Mouse (Mus musculus): Measurements from ENCODE around the gene Tas1r2. TPM values are rescaled to one million over a fixed set of nuclear protein-coding genes. Genes with fewer than 3 reads are reported as not detected.
A peak's percentile ranks its signal among the peaks of the same experiment; 100 is the strongest.

Tas1r2 gene
- total and polyA plus RNA-seq, 2 experiments = 0.05 TPM; not detected in 1

DNA sequence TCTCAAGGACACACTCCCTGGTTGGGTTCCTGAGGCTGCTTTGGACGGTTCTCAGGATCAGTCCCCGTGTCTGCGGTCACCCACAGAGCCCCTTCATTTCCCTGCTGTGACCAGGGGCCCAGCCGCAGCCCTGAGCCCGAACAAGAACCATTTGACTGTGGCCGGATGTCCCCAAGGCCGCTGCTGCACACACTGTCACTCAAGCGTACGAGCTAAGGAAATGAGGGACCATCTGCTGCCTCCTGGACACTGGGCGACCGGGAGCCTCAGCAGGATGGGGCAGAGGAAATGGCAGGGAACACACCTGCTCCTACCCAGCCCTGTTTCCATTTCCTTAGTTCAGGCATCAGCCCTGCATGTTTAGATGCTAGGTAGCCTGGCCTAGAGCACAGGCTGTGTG, 2.4 kb upstream of the Tas1r2 start:
- Histone ChIP-seq H3K27ac (replicated peaks; ENCODE audit: insufficient read depth, low read depth, low read length) (no peak overlapping the region), H3K79me2 (ENCODE audit: control insufficient read depth, insufficient read depth, low read length) (no peaks in the 10 kb centered on the region), H3K9ac (ENCODE audit: low read depth, low read length) (no peak overlapping the region), H3K4me1 (ENCODE audit: control insufficient read depth, insufficient read depth, low read length) (no peaks in the 10 kb centered on the region), H3K27me3 (ENCODE audit: control insufficient read depth, insufficient read depth, low read length) (no peaks in the 10 kb centered on the region), H3K4me3 (ENCODE audit: insufficient read depth, low read depth, low read length) (no peak overlapping the region), H3K36me3 (ENCODE audit: control insufficient read depth, insufficient read depth, low read length) (peaks cover 22% of the 10 kb centered on the region; the same call in 1 of the 2 replicates)
- WGBS = 76% methylated on average over 11 of the region's 11 CpGs
- no peak for DNase-seq (ENCODE audit: extremely low read depth, low read depth, low spot score)
- TF ChIP-seq CTCF (IDR thresholded peaks at IDR 0.05; ENCODE audit: low read depth, low read length) (no peak), POLR2A (IDR thresholded peaks at IDR 0.05; ENCODE audit: extremely low read depth, insufficient read depth, low read length) (0 out of 2 replicates have a peak, but pooled peaks have one; percentile 13)

DNA sequence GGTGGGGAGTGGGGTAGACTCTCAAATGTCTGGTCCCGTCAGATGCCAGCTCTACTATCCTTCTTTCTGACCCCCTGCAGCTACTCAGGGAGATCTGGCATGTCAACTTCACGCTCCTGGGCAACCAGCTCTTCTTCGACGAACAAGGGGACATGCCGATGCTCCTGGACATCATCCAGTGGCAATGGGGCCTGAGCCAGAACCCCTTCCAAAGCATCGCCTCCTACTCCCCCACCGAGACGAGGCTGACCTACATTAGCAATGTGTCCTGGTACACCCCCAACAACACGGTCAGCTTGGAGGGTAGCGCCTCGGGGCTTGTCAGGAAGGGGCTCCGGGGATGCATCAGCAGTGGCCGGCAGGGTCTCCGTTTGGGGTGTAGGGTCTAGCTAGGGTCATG, 8.6 kb downstream of the Tas1r2 start:
- H3K27me3 ChIP-seq (ENCODE audit: control insufficient read depth, insufficient read depth, low read length) = no peaks in the 10 kb centered on the region
- TF ChIP-seq CTCF (IDR thresholded peaks at IDR 0.05; ENCODE audit: low read depth, low read length) (no peak), POLR2A (IDR thresholded peaks at IDR 0.05; ENCODE audit: extremely low read depth, insufficient read depth, low read length) (no peak)
- H3K27ac ChIP-seq (replicated peaks; ENCODE audit: insufficient read depth, low read depth, low read length) = no peak overlapping the region
- H3K4me1 ChIP-seq (ENCODE audit: control insufficient read depth, insufficient read depth, low read length) = no peaks in the 10 kb centered on the region
- no peak for DNase-seq (ENCODE audit: extremely low read depth, low read depth, low spot score)
- H3K4me3 ChIP-seq (ENCODE audit: insufficient read depth, low read depth, low read length) = no peak overlapping the region
- H3K79me2 ChIP-seq (ENCODE audit: control insufficient read depth, insufficient read depth, low read length) = no peaks in the 10 kb centered on the region
- H3K36me3 ChIP-seq (ENCODE audit: control insufficient read depth, insufficient read depth, low read length) = no peaks in the 10 kb centered on the region
- WGBS = 88% methylated on average over 14 of the region's 14 CpGs
- H3K9ac ChIP-seq (ENCODE audit: low read depth, low read length) = no peak overlapping the region

DNA sequence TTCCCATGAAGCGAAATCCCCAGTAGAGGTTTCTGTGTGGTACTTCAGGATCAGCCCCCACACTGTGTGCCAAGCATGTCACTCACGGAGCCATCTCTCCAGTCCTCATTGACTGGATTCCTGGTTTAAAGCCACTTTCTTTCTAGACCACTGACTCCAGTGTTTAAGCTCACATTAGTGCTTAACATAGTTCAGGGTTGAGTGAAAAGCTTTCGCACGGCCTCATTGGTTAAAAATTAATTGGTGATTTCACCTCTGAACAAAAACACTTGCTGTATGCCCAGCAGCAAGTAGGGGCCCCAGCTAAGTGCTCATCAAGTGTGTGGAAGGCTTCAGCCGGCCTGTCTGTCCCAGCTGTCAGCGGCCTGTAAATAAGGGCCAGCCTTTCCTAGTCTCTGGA, 14.3 kb downstream of the Tas1r2 start:
- WGBS = 55% methylated on average over 6 of the region's 6 CpGs
- no peaks in the 10 kb centered on the region for H3K27me3 ChIP-seq (ENCODE audit: control insufficient read depth, insufficient read depth, low read length)

DNA sequence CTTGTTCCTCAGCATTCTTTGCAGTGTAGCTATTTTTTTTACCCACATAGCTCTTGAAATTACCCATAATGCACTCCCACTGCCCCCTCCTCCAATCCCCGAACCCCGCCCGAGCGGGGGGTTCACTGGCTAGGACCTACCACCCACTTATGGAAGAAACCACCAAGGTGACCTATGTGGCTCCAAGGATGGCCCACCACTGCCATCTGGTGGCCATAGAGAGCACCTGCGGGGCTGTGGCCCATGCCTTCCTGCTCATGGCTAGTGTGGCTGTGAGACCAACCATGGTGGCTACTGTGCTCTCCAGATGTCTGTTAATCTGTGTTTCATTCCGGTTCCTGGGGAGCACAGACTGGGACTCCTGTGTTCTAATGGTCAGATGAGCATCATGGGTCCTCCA, 16.5 kb downstream of the Tas1r2 start:
- Histone ChIP-seq H3K4me1 (ENCODE audit: control insufficient read depth, insufficient read depth, low read length) (no peaks in the 10 kb centered on the region), H3K4me3 (ENCODE audit: insufficient read depth, low read depth, low read length) (no peak overlapping the region), H3K27me3 (ENCODE audit: control insufficient read depth, insufficient read depth, low read length) (no peaks in the 10 kb centered on the region), H3K79me2 (ENCODE audit: control insufficient read depth, insufficient read depth, low read length) (no peaks in the 10 kb centered on the region), H3K27ac (replicated peaks; ENCODE audit: insufficient read depth, low read depth, low read length) (no peak overlapping the region), H3K9ac (ENCODE audit: low read depth, low read length) (no peak overlapping the region), H3K36me3 (ENCODE audit: control insufficient read depth, insufficient read depth, low read length) (no peaks in the 10 kb centered on the region)
- WGBS = 5% methylated on average over 6 of the region's 6 CpGs
- TF ChIP-seq CTCF (IDR thresholded peaks at IDR 0.05; ENCODE audit: low read depth, low read length) = peak; percentile 99
- TF ChIP-seq POLR2A (IDR thresholded peaks at IDR 0.05; ENCODE audit: extremely low read depth, insufficient read depth, low read length) = no peak
- peak; percentile 37 for DNase-seq (ENCODE audit: extremely low read depth, low read depth, low spot score)

More for the DNA sequence above, 14.3 kb downstream of the Tas1r2 start:
- Histone ChIP-seq H3K4me3 (ENCODE audit: insufficient read depth, low read depth, low read length) (no peak overlapping the region), H3K27ac (replicated peaks; ENCODE audit: insufficient read depth, low read depth, low read length) (no peak overlapping the region), H3K79me2 (ENCODE audit: control insufficient read depth, insufficient read depth, low read length) (no peaks in the 10 kb centered on the region), H3K36me3 (ENCODE audit: control insufficient read depth, insufficient read depth, low read length) (no peaks in the 10 kb centered on the region), H3K4me1 (ENCODE audit: control insufficient read depth, insufficient read depth, low read length) (no peaks in the 10 kb centered on the region), H3K9ac (ENCODE audit: low read depth, low read length) (no peak overlapping the region)
- DNase-seq (ENCODE audit: extremely low read depth, low read depth, low spot score) = peak; percentile 51
- TF ChIP-seq CTCF (IDR thresholded peaks at IDR 0.05; ENCODE audit: low read depth, low read length) (no peak), POLR2A (IDR thresholded peaks at IDR 0.05; ENCODE audit: extremely low read depth, insufficient read depth, low read length) (no peak)

DNA sequence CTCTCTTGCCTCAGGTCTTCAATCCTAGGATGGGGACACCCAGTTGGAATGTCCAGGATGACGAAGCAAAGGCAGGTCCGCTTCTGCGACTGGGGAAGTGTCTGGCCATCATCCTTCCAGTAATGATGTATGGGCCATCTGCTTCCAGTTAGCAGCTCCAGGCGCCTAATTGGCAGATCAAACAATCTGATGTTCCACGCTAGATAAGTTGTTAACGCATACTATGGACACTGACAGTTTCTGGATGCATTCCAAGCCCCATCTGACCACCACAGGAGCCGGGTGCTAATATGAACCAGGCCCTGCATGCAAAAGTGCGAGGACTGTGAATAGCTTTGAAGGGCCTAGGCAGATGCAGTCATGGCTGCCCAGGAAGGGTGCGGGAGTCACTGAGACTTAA, 22.4 kb downstream of the Tas1r2 start:
- Histone ChIP-seq H3K27me3 (ENCODE audit: control insufficient read depth, insufficient read depth, low read length) (no peaks in the 10 kb centered on the region), H3K4me3 (ENCODE audit: insufficient read depth, low read depth, low read length) (no peak overlapping the region), H3K4me1 (ENCODE audit: control insufficient read depth, insufficient read depth, low read length) (no peaks in the 10 kb centered on the region), H3K27ac (replicated peaks; ENCODE audit: insufficient read depth, low read depth, low read length) (no peak overlapping the region), H3K36me3 (ENCODE audit: control insufficient read depth, insufficient read depth, low read length) (no peaks in the 10 kb centered on the region), H3K9ac (ENCODE audit: low read depth, low read length) (no peak overlapping the region), H3K79me2 (ENCODE audit: control insufficient read depth, insufficient read depth, low read length) (no peaks in the 10 kb centered on the region)
- TF ChIP-seq CTCF (IDR thresholded peaks at IDR 0.05; ENCODE audit: low read depth, low read length) = no peak
- TF ChIP-seq POLR2A (IDR thresholded peaks at IDR 0.05; ENCODE audit: extremely low read depth, insufficient read depth, low read length) = no peak
- 86% methylated on average over 9 of the region's 9 CpGs for WGBS
- no peak for DNase-seq (ENCODE audit: extremely low read depth, low read depth, low spot score)

DNA sequence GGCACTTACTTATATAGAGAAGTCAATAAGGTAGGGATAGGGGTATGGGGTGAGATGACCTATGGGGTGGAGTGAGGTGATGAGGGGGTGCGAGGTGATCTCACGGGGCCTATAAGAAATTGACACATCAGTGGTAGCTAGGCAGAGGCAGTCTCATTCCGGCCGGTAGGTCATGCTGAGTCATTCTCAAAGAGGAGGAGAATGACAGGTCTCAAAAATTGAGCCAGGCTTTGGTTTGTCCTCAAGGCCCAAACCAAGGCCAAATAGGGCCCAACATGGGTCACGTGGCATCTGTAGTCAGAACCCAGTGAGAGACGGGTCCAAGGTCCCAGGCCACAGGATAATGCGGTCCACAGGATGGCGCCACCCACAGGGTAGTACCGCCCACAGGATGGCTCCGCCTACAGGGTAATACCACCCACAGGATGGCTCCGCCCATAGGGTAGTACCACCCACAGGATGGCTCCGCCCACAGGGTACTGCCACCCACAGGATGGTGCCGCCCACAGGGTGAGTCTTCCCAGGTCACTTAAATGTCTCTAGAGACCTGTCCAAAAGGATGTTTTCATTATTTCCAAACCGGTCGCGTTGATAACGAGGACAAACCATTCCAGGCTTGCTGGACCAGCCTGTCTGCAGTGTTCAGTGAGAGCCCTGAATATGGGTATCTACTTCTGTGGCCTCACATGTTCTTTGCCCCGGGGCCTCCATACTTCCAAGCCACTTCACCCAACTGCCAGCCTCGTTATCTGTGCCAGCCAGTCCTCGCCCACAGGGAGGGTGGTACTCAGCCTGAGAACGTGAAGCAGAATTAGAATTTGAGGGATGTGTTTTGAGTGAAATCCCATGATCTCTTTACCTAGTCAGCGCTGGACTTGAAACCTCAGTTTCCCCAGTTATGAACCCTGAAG, 30.6 kb downstream of the Tas1r2 start:
- H3K4me3 ChIP-seq (ENCODE audit: insufficient read depth, low read depth, low read length) = no peak overlapping the region
- H3K36me3 ChIP-seq (ENCODE audit: control insufficient read depth, insufficient read depth, low read length) = no peaks in the 10 kb centered on the region
- H3K4me1 ChIP-seq (ENCODE audit: control insufficient read depth, insufficient read depth, low read length) = no peaks in the 10 kb centered on the region
- peak; percentile 92 for DNase-seq (ENCODE audit: extremely low read depth, low read depth, low spot score)
- H3K27ac ChIP-seq (replicated peaks; ENCODE audit: insufficient read depth, low read depth, low read length) = no peak overlapping the region
- no peak overlapping the region for H3K9ac ChIP-seq (ENCODE audit: low read depth, low read length)
- no peaks in the 10 kb centered on the region for H3K27me3 ChIP-seq (ENCODE audit: control insufficient read depth, insufficient read depth, low read length)
- no peak for TF ChIP-seq CTCF (IDR thresholded peaks at IDR 0.05; ENCODE audit: low read depth, low read length)
- TF ChIP-seq POLR2A (IDR thresholded peaks at IDR 0.05; ENCODE audit: extremely low read depth, insufficient read depth, low read length) = no peak
- 68% methylated on average over 22 of the region's 22 CpGs for WGBS
- H3K79me2 ChIP-seq (ENCODE audit: control insufficient read depth, insufficient read depth, low read length) = no peaks in the 10 kb centered on the region
